Mouse (Mus musculus) CH12.LX (cell line): ENCODE results near the gene Nrap. TPM values are rescaled to one million over a fixed set of nuclear protein-coding genes. Genes with fewer than 3 reads are reported as not detected.

Experiments
- DNase-seq: peaks from one replicate; pipeline ENCODE4 v3.0.0-alpha.2; 2013; ENCODE audit errors: extremely low read depth
- H3K27ac ChIP-seq: 2 replicates; pipeline ENCODE4 v1.5.1; 2012; ENCODE audit warnings: low read depth, mild to moderate bottlenecking, control low read depth, moderate library complexity; ENCODE audit not compliant: insufficient read depth
- H3K27me3 ChIP-seq: replicated peaks from 2 replicates; pipeline ENCODE3; 2012; ENCODE audit warnings: inconsistent platforms
- H3K36me3 ChIP-seq, 2 experiments: replicated peaks in 1 of 2; 2 replicates each; pipeline versions ENCODE3 to v1.6.1; 2012; ENCODE audit warnings: inconsistent platforms in 1 of 2, low read length in 1 of 2, mild to moderate bottlenecking in 1 of 2, mixed read lengths in 1 of 2, moderate library complexity in 1 of 2; ENCODE audit not compliant: control insufficient read depth in 1 of 2, insufficient read depth in 1 of 2
- H3K4me1 ChIP-seq, 2 experiments: 2 replicates each; pipeline ENCODE4 v1.6.1; 2012; ENCODE audit warnings: inconsistent platforms in 1 of 2, moderate library complexity in 1 of 2; ENCODE audit not compliant: insufficient read depth in 2 of 2, control insufficient read depth in 1 of 2
- H3K4me2 ChIP-seq: 2 replicates; pipeline ENCODE4 v1.6.1; 2012; ENCODE audit warnings: low read depth, mild to moderate bottlenecking, control low read depth; ENCODE audit not compliant: poor library complexity, insufficient read depth, severe bottlenecking
- H3K4me3 ChIP-seq, 3 experiments: fragments of 150-350 bp in 1 of 3; sonication (generic) in 1 of 3; replicated peaks in 1 of 3; 2 replicates each; pipeline versions ENCODE3 to v1.5.1; 2011 to 2012; ENCODE audit warnings: low read depth in 2 of 3, low read length in 2 of 3, mild to moderate bottlenecking in 2 of 3, moderate library complexity in 2 of 3, control low read depth in 1 of 3, improper control_type of control experiment in 1 of 3, inconsistent platforms in 1 of 3, mixed read lengths in 1 of 3; ENCODE audit not compliant: poor library complexity in 1 of 3
- H3K79me2 ChIP-seq: replicated peaks from 2 replicates; pipeline ENCODE4 v1.6.1; 2012; ENCODE audit warnings: mild to moderate bottlenecking, moderate library complexity; ENCODE audit not compliant: control insufficient read depth, poor library complexity, insufficient read depth, severe bottlenecking; ENCODE audit errors: extremely low read depth
- H3K9ac ChIP-seq: 2 replicates; pipeline ENCODE4 v1.6.1; 2012; ENCODE audit warnings: low read depth, mild to moderate bottlenecking, control low read depth, moderate library complexity; ENCODE audit not compliant: insufficient read depth
- H3K9me3 ChIP-seq: replicated peaks from 2 replicates; pipeline ENCODE3; 2012; ENCODE audit warnings: low read length, inconsistent platforms, mixed read lengths
- BHLHE40 ChIP-seq: IDR thresholded peaks from 2 replicates; pipeline ENCODE4 v1.6.1; 2011; ENCODE audit warnings: mild to moderate bottlenecking, low read depth, low read length, improper control_type of control experiment
- CHD2 ChIP-seq: IDR thresholded peaks from 2 replicates; pipeline ENCODE4 v1.6.1; 2011; ENCODE audit warnings: low read length, improper control_type of control experiment
- E2F4 ChIP-seq: IDR thresholded peaks from 2 replicates; pipeline ENCODE4 v1.6.1; 2011; ENCODE audit warnings: low read depth, low read length, improper control_type of control experiment; ENCODE audit not compliant: insufficient replicate concordance
- EP300 ChIP-seq: IDR thresholded peaks from 2 replicates; pipeline ENCODE4 v1.6.1; 2011; ENCODE audit warnings: low read length, improper control_type of control experiment
- GABPA ChIP-seq: IDR thresholded peaks from 2 replicates; pipeline ENCODE4 v1.6.1; 2012; ENCODE audit warnings: low read depth, low read length, improper control_type of control experiment, inconsistent platforms; ENCODE audit not compliant: insufficient replicate concordance
- HCFC1 ChIP-seq: IDR thresholded peaks from 2 replicates; pipeline ENCODE4 v1.6.1; 2012; ENCODE audit warnings: low read depth, mild to moderate bottlenecking, inconsistent platforms, low read length, improper control_type of control experiment
- JUN ChIP-seq: IDR thresholded peaks from 2 replicates; pipeline ENCODE4 v1.6.1; 2011; ENCODE audit warnings: low read depth, mild to moderate bottlenecking, low read length, improper control_type of control experiment, moderate library complexity; ENCODE audit not compliant: insufficient read depth
- MAFK ChIP-seq: IDR thresholded peaks from 2 replicates; pipeline ENCODE4 v1.6.1; 2011; ENCODE audit warnings: low read length, improper control_type of control experiment; ENCODE audit not compliant: insufficient replicate concordance
- MAX ChIP-seq: IDR thresholded peaks from 2 replicates; pipeline ENCODE4 v1.6.1; 2011; ENCODE audit warnings: low read length, improper control_type of control experiment
- MAZ ChIP-seq: IDR thresholded peaks from 2 replicates; pipeline ENCODE4 v1.6.1; 2012; ENCODE audit warnings: low read depth, mild to moderate bottlenecking, inconsistent platforms, low read length, improper control_type of control experiment, moderate library complexity
- NRF1 ChIP-seq: IDR thresholded peaks from 2 replicates; pipeline ENCODE4 v1.6.1; 2014; ENCODE audit warnings: low read depth, mild to moderate bottlenecking, inconsistent platforms, low read length, improper control_type of control experiment, moderate library complexity
- PAX5 ChIP-seq: IDR thresholded peaks from 2 replicates; pipeline ENCODE4 v1.6.1; 2012; ENCODE audit warnings: low read length, inconsistent platforms, mixed read lengths
- RAD21 ChIP-seq: IDR thresholded peaks from 2 replicates; pipeline ENCODE4 v1.6.1; 2011; ENCODE audit warnings: low read depth, mild to moderate bottlenecking, low read length, improper control_type of control experiment, moderate library complexity
- RCOR1 ChIP-seq: conservative IDR thresholded peaks from 2 replicates; pipeline ENCODE4 v1.6.1; 2012; ENCODE audit warnings: low read depth, mild to moderate bottlenecking, inconsistent platforms, low read length, improper control_type of control experiment
- SMC3 ChIP-seq: IDR thresholded peaks from 2 replicates; pipeline ENCODE4 v1.6.1; 2011; ENCODE audit warnings: low read depth, low read length, improper control_type of control experiment
- TBP ChIP-seq: conservative IDR thresholded peaks from 2 replicates; pipeline ENCODE4 v1.6.1; 2011; ENCODE audit warnings: low read depth, low read length, improper control_type of control experiment
- TCF12 ChIP-seq: IDR thresholded peaks from 2 replicates; pipeline ENCODE4 v1.6.1; 2014; ENCODE audit warnings: low read depth, mild to moderate bottlenecking, inconsistent platforms, low read length, improper control_type of control experiment
- USF2 ChIP-seq: conservative IDR thresholded peaks from 2 replicates; pipeline ENCODE4 v1.6.1; 2011; ENCODE audit warnings: low read depth, low read length, improper control_type of control experiment
- ZMIZ1 ChIP-seq: IDR thresholded peaks from 2 replicates; pipeline ENCODE4 v1.6.1; 2012; ENCODE audit warnings: low read depth, mild to moderate bottlenecking, inconsistent platforms, low read length, improper control_type of control experiment
- dilution Hi-C: fragments of 300-500 bp; cut with MboI; formaldehyde crosslinking; loops from 2 replicates; pipeline ENCODE4 v1.14.3; 2020; ENCODE audit warnings: low sequenced_read_pairs; ENCODE audit not compliant: extremely low pct_unique_long_range_greater_than_20kb, extremely low pct_ligation_motif_present
- in situ Hi-C: fragments of 300-500 bp; cut with MboI; formaldehyde crosslinking; loops from 3 replicates; pipeline ENCODE4 v1.14.3; 2019; ENCODE audit warnings: low sequenced_read_pairs, low pct_ligation_motif_present, low pct_unique_long_range_greater_than_20kb, mixed read lengths
- polyA plus RNA-seq: library from polyadenylated mRNA; unstranded; fragments of >175 nt; gene quantifications from 2 replicates; pipeline ENCODE4 v1.2.1, GENCODE M21; 2012; ENCODE audit warnings: low read depth; ENCODE audit not compliant: insufficient read length
- total RNA-seq, 2 experiments: library from RNA; depleted of rRNA; stranded (reverse); fragments of 300-350 nt in 1 of 2; fragments of >200 nt in 1 of 2; gene quantifications; 2 replicates each; pipeline ENCODE4 v1.2.3; 2012 to 2014

Nrap gene
- total and polyA plus RNA-seq, 3 experiments = 0.04 to 1.5 (median 0.17) TPM

- TF ChIP-seq GABPA = no peak
- no peak for TF ChIP-seq BHLHE40
- no peak for TF ChIP-seq NRF1
- no peak for TF ChIP-seq E2F4
- TF ChIP-seq USF2 = no peak
- no peak for TF ChIP-seq ZMIZ1
- TF ChIP-seq RAD21 = no peak
- TF ChIP-seq JUN = no peak
- no peaks in the 10 kb centered on the region for H3K79me2 ChIP-seq
- H3K36me3 ChIP-seq = no peaks in the 10 kb centered on the region
- H3K4me3 ChIP-seq = no peak overlapping the region
- in situ Hi-C loops (no loop called here), dilution Hi-C loops (no loop called here)
- no peak overlapping the region for H3K9ac ChIP-seq
- no peak for DNase-seq
- H3K9me3 ChIP-seq = no peaks in the 10 kb centered on the region
- no peak overlapping the region for H3K27ac ChIP-seq
- H3K27me3 ChIP-seq = peaks cover 89% of the 10 kb centered on the region
- peaks cover 0 to 3% of the 10 kb centered on the region in 2 experiments; a peak in 1 of 4 replicates for H3K4me1 ChIP-seq
- H3K4me2 ChIP-seq = no peak overlapping the region
Observed at GRCm38 (mm10) chr19:56288436-56288835, 101.4 kb downstream of the Nrap start.

- no peaks in the 10 kb centered on the region for H3K79me2 ChIP-seq
- H3K4me1 ChIP-seq = peaks cover 0 to 2% of the 10 kb centered on the region in 2 experiments; a peak in 1 of 4 replicates
- no peaks in the 10 kb centered on the region for H3K36me3 ChIP-seq
- no peak overlapping the region for H3K9ac ChIP-seq
- no peaks in the 10 kb centered on the region for H3K9me3 ChIP-seq
- in situ Hi-C loops (no loop called here), dilution Hi-C loops (no loop called here)
- TF ChIP-seq MAZ (no peak), RCOR1 (no peak), NRF1 (no peak), RAD21 (no peak), PAX5 (no peak), TBP (no peak), BHLHE40 (no peak), USF2 (no peak), CHD2 (no peak), ZMIZ1 (no peak), EP300 (no peak), TCF12 (no peak), SMC3 (no peak), MAFK (no peak), MAX (no peak), HCFC1 (no peak), JUN (no peak)
- DNase-seq = no peak
- no peak overlapping the region for H3K4me3 ChIP-seq
- H3K27ac ChIP-seq = no peak overlapping the region
- no peak overlapping the region for H3K4me2 ChIP-seq
- peaks cover 86% of the 10 kb centered on the region for H3K27me3 ChIP-seq
Observed at GRCm38 (mm10) chr19:56287580-56288367, 102.1 kb downstream of the Nrap start.
